In genomic region chr3:18643408-18644035, GRCm38 (mm10) we compare ENCODE assay signal across 16 mouse cellular contexts.
A peak's percentile ranks its signal among the peaks of the same experiment; 100 is the strongest.
DNase-seq lines count a peak whose midpoint lies in the region; ATAC-seq and TF ChIP-seq lines count a peak whose summit lies in the region.
"Had no signal": no experiment of that assay in that cellular context is flagged by ENCODE, and none has a peak within 500 bp of the region (broad histone marks: within the 10 kb centered on the region; RNA-seq: fewer than 3 reads in every experiment).

No protein-coding gene starts in this region.

- H3K4me1 ChIP-seq in kidney, postnatal 0 days (replicated peaks; ENCODE audit: insufficient read depth, low read length), result no peaks in the 10 kb centered on the region
- H3K4me1 ChIP-seq in forebrain, embryonic 12.5 days, result 0 out of 2 replicates have a peak, but pooled peaks cover 4% of the 10 kb centered on the region
- no peaks in the 10 kb centered on the region for H3K4me1 ChIP-seq in limb, embryonic 10.5 days
- H3K4me1 ChIP-seq: embryonic facial prominence, embryonic 12.5 days; limb, embryonic 13.5 days; neural tube, embryonic 13.5 days had no signal

- no peak overlapping the region for H3K9ac ChIP-seq in kidney, postnatal 0 days (ENCODE audit: low read depth, low read length)
- H3K9ac ChIP-seq in forebrain, embryonic 12.5 days, result no peak overlapping the region
- H3K9ac ChIP-seq: embryonic facial prominence, embryonic 12.5 days; limb, embryonic 13.5 days; liver, postnatal 0 days; neural tube, embryonic 13.5 days had no signal

- no peaks in the 10 kb centered on the region for H3K36me3 ChIP-seq in kidney, postnatal 0 days (ENCODE audit: insufficient read depth, low read length)
- no peaks in the 10 kb centered on the region for H3K36me3 ChIP-seq in forebrain, embryonic 12.5 days (replicated peaks)
- H3K36me3 ChIP-seq in limb, embryonic 10.5 days, result no peaks in the 10 kb centered on the region
- H3K36me3 ChIP-seq: embryonic facial prominence, embryonic 12.5 days; limb, embryonic 13.5 days; neural tube, embryonic 13.5 days had no signal

- no peak overlapping the region for H3K27ac ChIP-seq in kidney, postnatal 0 days
- H3K27ac ChIP-seq in forebrain, embryonic 12.5 days, result no peak overlapping the region
- no peak overlapping the region for H3K27ac ChIP-seq in limb, embryonic 10.5 days
- H3K27ac ChIP-seq: embryonic facial prominence, embryonic 12.5 days; limb, embryonic 13.5 days; neural tube, embryonic 13.5 days had no signal

- TF ChIP-seq CTCF in brain, embryonic 14.5 days (IDR thresholded peaks at IDR 0.05; ENCODE audit: borderline replicate concordance, extremely low read depth, insufficient read depth, insufficient read length), result no peak
- TF ChIP-seq CTCF in kidney, postnatal 0 days (IDR thresholded peaks at IDR 0.05; ENCODE audit: low read depth), result no peak

- DNase-seq in left cerebral cortex, adult 18-20 months (ENCODE audit: low spot score in 2 of 2), result peak; percentile 59 to 73
- DNase-seq in left cerebral cortex, postnatal 4 days, result no peak
- DNase-seq in brain, embryonic 14.5 days (ENCODE audit: low read depth), result peak; percentile 18
- peak; percentile 51 for DNase-seq in kidney, postnatal 0 days (ENCODE audit: low spot score)
- peak; percentile 46 to 69 for DNase-seq in right cerebral cortex, adult 2 months (ENCODE audit: low spot score in 2 of 2)
- DNase-seq in limb, embryonic 10.5 days (ENCODE audit: low spot score), result no peak
- DNase-seq: cerebellum, postnatal 25 days; gastrocnemius, postnatal 36 days; liver, postnatal 0 days had no signal

- H3K4me2 ChIP-seq in kidney, postnatal 0 days (ENCODE audit: low read length), result no peak overlapping the region
- no peak overlapping the region for H3K4me2 ChIP-seq in forebrain, embryonic 12.5 days
- H3K4me2 ChIP-seq: embryonic facial prominence, embryonic 12.5 days; limb, embryonic 13.5 days; neural tube, embryonic 13.5 days had no signal

- intact Hi-C loops in left cerebral cortex, postnatal 4 days (cut with DNase I), result no loop called here

- H3K9me3 ChIP-seq in kidney, postnatal 0 days (replicated peaks; ENCODE audit: low read length), result no peaks in the 10 kb centered on the region
- H3K9me3 ChIP-seq in forebrain, embryonic 12.5 days, result no peaks in the 10 kb centered on the region
- H3K9me3 ChIP-seq in limb, embryonic 10.5 days (replicated peaks), result no peaks in the 10 kb centered on the region
- H3K9me3 ChIP-seq: embryonic facial prominence, embryonic 12.5 days; limb, embryonic 13.5 days; neural tube, embryonic 13.5 days had no signal

- no peak overlapping the region for H3K4me3 ChIP-seq in kidney, postnatal 0 days (replicated peaks; ENCODE audit: low read depth, low read length)
- no peak overlapping the region for H3K4me3 ChIP-seq in forebrain, embryonic 12.5 days (replicated peaks)
- no peak overlapping the region for H3K4me3 ChIP-seq in limb, embryonic 10.5 days
- H3K4me3 ChIP-seq: embryonic facial prominence, embryonic 12.5 days; limb, embryonic 13.5 days; neural tube, embryonic 13.5 days had no signal

- 38% methylated on average over 4 of the region's 4 CpGs for WGBS in kidney, postnatal 0 days
- WGBS in forebrain, embryonic 12.5 days, result 89% methylated on average over 4 of the region's 4 CpGs
- WGBS in limb, embryonic 10.5 days, result 80% methylated on average over 4 of the region's 4 CpGs

- no peaks in the 10 kb centered on the region for H3K27me3 ChIP-seq in kidney, postnatal 0 days (ENCODE audit: insufficient read depth, low read length)
- no peaks in the 10 kb centered on the region for H3K27me3 ChIP-seq in forebrain, embryonic 12.5 days
- no peaks in the 10 kb centered on the region for H3K27me3 ChIP-seq in limb, embryonic 10.5 days (ENCODE audit: low read depth, poor library complexity, severe bottlenecking)
- H3K27me3 ChIP-seq: CH12.LX; embryonic facial prominence, embryonic 12.5 days; limb, embryonic 13.5 days; neural tube, embryonic 13.5 days; Patski had no signal

- TF ChIP-seq POLR2A in brain, embryonic 14.5 days (IDR thresholded peaks at IDR 0.05; ENCODE audit: borderline replicate concordance, extremely low read depth, insufficient read depth, insufficient read length, poor library complexity, severe bottlenecking), result no peak

- no peak for ATAC-seq in kidney, postnatal 0 days (replicated peaks; ENCODE audit: low FRiP score, low read depth)
- ATAC-seq in forebrain, embryonic 12.5 days (ENCODE audit: low FRiP score), result no peak
- ATAC-seq: forebrain, embryonic 14.5 days; liver, postnatal 0 days; Patski had no signal

Comparison
In these comparisons a context has a peak if more than half of its experiments do, and no peak if none do; other contexts are left out.
1. DNase-seq: peak in left cerebral cortex, adult 18-20 months (2 of 2), brain, embryonic 14.5 days (single experiment), kidney, postnatal 0 days (single experiment) and right cerebral cortex, adult 2 months (2 of 2); none in left cerebral cortex, postnatal 4 days (single experiment) and limb, embryonic 10.5 days (single experiment).